Mouse (Mus musculus): Measurements from ENCODE around the gene Flt4.

GRCm38 (mm10) chr11:49645677-49646076, 36.6 kb downstream of the Flt4 start:
- no peak for TF ChIP-seq CTCF (IDR thresholded peaks at IDR 0.05; ENCODE audit: low read depth)
- no peak for TF ChIP-seq EP300 (IDR thresholded peaks at IDR 0.05; ENCODE audit: low read depth)

Measured in liver, postnatal 0 days (tissue).